Mouse (Mus musculus) heart, postnatal 10 days (tissue): ENCODE data around the gene Cstf3. TPM values are rescaled to one million over a fixed set of nuclear protein-coding genes. Genes with fewer than 3 reads are reported as not detected.

Experiments used
- DNase-seq, 2 experiments: peaks; one replicate each; pipeline ENCODE4 v3.0.0; 2021
- intact Hi-C: fragments of 180-260 bp; cut with DNase I; formaldehyde crosslinking; loops from one replicate; pipeline ENCODE4 v1.15.1; 2025
- total RNA-seq, 2 experiments: library from RNA; stranded (reverse); gene quantifications; 2 replicates each; pipeline ENCODE4 v1.2.3; 2021

Cstf3 gene
- total RNA-seq, 2 experiments from 2014 or later: 21.2 to 23.5 TPM

GRCm38 (mm10) chr2:104595063-104595462 is 4.7 kb downstream of the Cstf3 start:
- DNase-seq: no peak
- intact Hi-C loops: no loop called here

- no peak for DNase-seq
Measured at GRCm38 (mm10) chr2:104603431-104603830, 13.1 kb downstream of the Cstf3 start.

GRCm38 (mm10) chr2:104604718-104605117 is 14.4 kb downstream of the Cstf3 start:
- no peak for DNase-seq
- intact Hi-C loops: no loop called here

More at GRCm38 (mm10) chr2:104603431-104603830, 13.1 kb downstream of the Cstf3 start:
- intact Hi-C loops: no loop called here

- no peak for DNase-seq
- intact Hi-C loops: no loop called here
Measured at GRCm38 (mm10) chr2:104605560-104605959, 15.2 kb downstream of the Cstf3 start.

GRCm38 (mm10) chr2:104614786-104615185 is 24.5 kb downstream of the Cstf3 start:
- intact Hi-C loops: no loop called here
- DNase-seq: no peak

- intact Hi-C loops: no loop called here
- no peak for DNase-seq
Measured at GRCm38 (mm10) chr2:104615985-104616711, 25.8 kb downstream of the Cstf3 start.

- intact Hi-C loops: no loop called here
- no peak for DNase-seq
Measured at GRCm38 (mm10) chr2:104658659-104659058, 68.3 kb downstream of the Cstf3 start.

GRCm38 (mm10) chr2:104663372-104664100 is 73.2 kb downstream of the Cstf3 start:
- DNase-seq: no peak
- intact Hi-C loops: loop anchor here (10.0 kb wide), 1 partner anchor 219 kb away; no protein-coding TSS in a partner anchor

GRCm38 (mm10) chr2:104669122-104669804 is 78.9 kb downstream of the Cstf3 start:
- intact Hi-C loops: loop anchor here (10.0 kb wide), 1 partner anchor 224 kb away; no protein-coding TSS in a partner anchor
- no peak for DNase-seq

GRCm38 (mm10) chr2:104671724-104672123 is 81.4 kb downstream of the Cstf3 start:
- DNase-seq: no peak
- intact Hi-C loops: loop anchor here (10.0 kb wide), 1 partner anchor 537 kb away; no protein-coding TSS in a partner anchor

- intact Hi-C loops: loop anchor here (10.0 kb wide), 1 partner anchor 543 kb away; no protein-coding TSS in a partner anchor
- DNase-seq: no peak
Measured at GRCm38 (mm10) chr2:104677326-104677725, 87.0 kb downstream of the Cstf3 start.

GRCm38 (mm10) chr2:104684771-104685170 is 94.4 kb downstream of the Cstf3 start:
- intact Hi-C loops: loop anchor here (1.0 to 10.0 kb wide), 4 partner anchors 64 to 550 kb away; no protein-coding TSS in a partner anchor
- DNase-seq: no peak

- intact Hi-C loops: loop anchor here (1.0 to 10.0 kb wide), 4 partner anchors 63 to 549 kb away; no protein-coding TSS in a partner anchor
- peak; percentile 87 to 90 for DNase-seq
Measured at GRCm38 (mm10) chr2:104685418-104685817, 95.1 kb downstream of the Cstf3 start.

GRCm38 (mm10) chr2:104687261-104687660 is 96.9 kb downstream of the Cstf3 start:
- DNase-seq: no peak
- intact Hi-C loops: loop anchor here (5.0 to 10.0 kb wide), 2 partner anchors 200 to 548 kb away; no protein-coding TSS in a partner anchor

GRCm38 (mm10) chr2:104688321-104688720 is 98.0 kb downstream of the Cstf3 start:
- intact Hi-C loops: loop anchor here (5.0 to 10.0 kb wide), 2 partner anchors 199 to 546 kb away; no protein-coding TSS in a partner anchor
- no peak for DNase-seq

GRCm38 (mm10) chr2:104688724-104689123 is 98.4 kb downstream of the Cstf3 start:
- DNase-seq: no peak
- intact Hi-C loops: loop anchor here (5.0 to 10.0 kb wide), 2 partner anchors 199 to 546 kb away; no protein-coding TSS in a partner anchor

GRCm38 (mm10) chr2:104690720-104691119 is 100.4 kb downstream of the Cstf3 start:
- no peak for DNase-seq
- intact Hi-C loops: no loop called here

GRCm38 (mm10) chr2:104692551-104692950 is 102.2 kb downstream of the Cstf3 start:
- intact Hi-C loops: no loop called here
- DNase-seq: no peak

GRCm38 (mm10) chr2:104699659-104700058 is 109.3 kb downstream of the Cstf3 start:
- intact Hi-C loops: no loop called here

GRCm38 (mm10) chr2:104703158-104703557 is 112.8 kb downstream of the Cstf3 start:
- DNase-seq: no peak
- intact Hi-C loops: no loop called here

More at GRCm38 (mm10) chr2:104699659-104700058, 109.3 kb downstream of the Cstf3 start:
- DNase-seq: no peak

- intact Hi-C loops: no loop called here
- no peak for DNase-seq
Measured at GRCm38 (mm10) chr2:104704355-104704754, 114.0 kb downstream of the Cstf3 start.
